Mouse (Mus musculus): Measurements from ENCODE around the gene Sox18. TPM values are rescaled to one million over a fixed set of nuclear protein-coding genes. Genes with fewer than 3 reads are reported as not detected.

Gene Sox18
- polyA plus RNA-seq, 1 experiment from 2014 or later, result 13.8 TPM

- no peak overlapping the region for H3K4me2 ChIP-seq (ENCODE audit: low read length)
- 83% methylated on average over 3 of the region's 3 CpGs for whole genome bisulfite sequencing
- ATAC-seq, result no peak
These were observed 25.8 kb downstream of the Sox18 start for GRCm38 (mm10) chr2:181645666-181646065.

DNA sequence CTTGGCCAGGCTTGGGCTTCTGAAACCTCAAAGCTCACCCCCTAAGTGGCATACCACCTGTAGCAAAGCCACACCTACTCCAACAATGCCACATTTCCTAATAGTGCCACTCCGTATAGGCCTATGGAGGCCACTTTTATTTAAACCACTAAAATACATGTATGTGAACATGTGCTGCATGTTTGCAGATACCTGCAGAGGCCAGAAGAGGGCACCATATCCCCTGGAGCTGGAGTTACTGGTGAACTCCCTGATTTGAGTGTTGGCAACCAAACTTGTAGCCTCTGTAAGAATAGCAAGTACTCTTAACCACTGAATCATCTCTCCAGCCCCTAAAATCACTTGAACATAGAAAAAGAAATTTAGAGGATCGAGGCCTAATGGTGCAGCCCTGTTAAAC, 27.1 kb downstream of the Sox18 start:
- Histone ChIP-seq H3K9ac (replicated peaks; ENCODE audit: low read depth, low read length) (no peak overlapping the region), H3K4me1 (replicated peaks; ENCODE audit: control insufficient read depth, insufficient read depth, low read length) (no peaks in the 10 kb centered on the region), H3K4me2 (ENCODE audit: low read length) (no peak overlapping the region), H3K27ac (ENCODE audit: low read length) (no peak overlapping the region), H3K9me3 (ENCODE audit: control insufficient read depth, low read length) (no peaks in the 10 kb centered on the region), H3K4me3 (replicated peaks; ENCODE audit: low read length) (no peak overlapping the region), H3K36me3 (ENCODE audit: control insufficient read depth, insufficient read depth) (peaks cover 31% of the 10 kb centered on the region), H3K27me3 (replicated peaks; ENCODE audit: control insufficient read depth, insufficient read depth, low read length) (no peaks in the 10 kb centered on the region)
- WGBS, result 90% methylated on average over 2 of the region's 2 CpGs
- ATAC-seq, result no peak

More at GRCm38 (mm10) chr2:181645666-181646065, 25.8 kb downstream of the Sox18 start:
- H3K9me3 ChIP-seq (ENCODE audit: control insufficient read depth, low read length), result no peaks in the 10 kb centered on the region
- no peaks in the 10 kb centered on the region for H3K27me3 ChIP-seq (replicated peaks; ENCODE audit: control insufficient read depth, insufficient read depth, low read length)
- peaks cover 41% of the 10 kb centered on the region for H3K36me3 ChIP-seq (ENCODE audit: control insufficient read depth, insufficient read depth)
- no peak overlapping the region for H3K9ac ChIP-seq (replicated peaks; ENCODE audit: low read depth, low read length)
- H3K4me3 ChIP-seq (replicated peaks; ENCODE audit: low read length), result no peak overlapping the region
- H3K4me1 ChIP-seq (replicated peaks; ENCODE audit: control insufficient read depth, insufficient read depth, low read length), result no peaks in the 10 kb centered on the region
- no peak overlapping the region for H3K27ac ChIP-seq (ENCODE audit: low read length)

DNA sequence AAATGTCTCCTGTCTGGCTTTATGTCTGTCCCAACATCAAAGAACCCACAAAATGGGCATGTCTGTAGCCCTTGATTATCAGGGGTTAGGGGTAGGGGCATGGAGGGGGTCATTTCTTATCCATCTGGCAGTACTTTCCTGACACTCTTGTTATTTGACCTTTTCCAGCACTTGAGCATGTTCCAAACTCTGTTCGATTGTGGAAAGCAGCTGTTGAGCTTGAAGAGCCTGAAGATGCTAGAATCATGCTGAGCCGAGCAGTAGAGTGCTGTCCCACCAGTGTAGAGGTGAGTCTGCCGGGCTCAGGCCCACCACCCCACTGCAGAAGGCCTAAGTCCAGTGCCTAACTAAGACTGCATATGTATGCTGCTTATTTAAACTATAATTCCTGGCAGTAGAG, 35.6 kb downstream of the Sox18 start:
- Histone ChIP-seq H3K27ac (ENCODE audit: low read length) (no peak overlapping the region), H3K4me1 (replicated peaks; ENCODE audit: control insufficient read depth, insufficient read depth, low read length) (no peaks in the 10 kb centered on the region), H3K4me2 (ENCODE audit: low read length) (no peak overlapping the region), H3K9me3 (ENCODE audit: control insufficient read depth, low read length) (no peaks in the 10 kb centered on the region), H3K9ac (replicated peaks; ENCODE audit: low read depth, low read length) (no peak overlapping the region), H3K36me3 (ENCODE audit: control insufficient read depth, insufficient read depth) (peaks cover 36% of the 10 kb centered on the region), H3K4me3 (replicated peaks; ENCODE audit: low read length) (no peak overlapping the region), H3K27me3 (replicated peaks; ENCODE audit: control insufficient read depth, insufficient read depth, low read length) (no peaks in the 10 kb centered on the region)
- WGBS, result 94% methylated on average over 3 of the region's 3 CpGs
- no peak for ATAC-seq

DNA sequence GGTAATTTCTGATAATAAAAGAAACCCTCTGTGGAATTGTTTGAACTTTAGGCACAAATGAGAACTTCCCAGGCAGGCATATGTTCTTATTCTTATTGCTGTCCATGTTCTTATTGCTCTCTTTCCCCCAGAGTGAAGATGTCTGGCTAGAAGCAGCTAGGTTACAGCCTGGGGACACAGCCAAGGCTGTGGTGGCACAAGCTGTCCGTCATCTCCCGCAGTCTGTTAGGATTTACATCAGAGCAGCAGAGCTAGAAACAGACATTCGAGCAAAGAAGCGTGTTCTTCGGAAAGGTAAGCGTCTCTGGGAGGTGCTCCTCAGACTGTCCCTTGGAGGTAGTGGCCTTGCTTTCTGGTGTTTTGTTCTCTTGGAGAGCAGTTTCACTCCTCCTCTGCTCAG, 38.8 kb downstream of the Sox18 start:
- Histone ChIP-seq H3K36me3 (ENCODE audit: control insufficient read depth, insufficient read depth) (peaks cover 29% of the 10 kb centered on the region), H3K9ac (replicated peaks; ENCODE audit: low read depth, low read length) (no peak overlapping the region), H3K9me3 (ENCODE audit: control insufficient read depth, low read length) (no peaks in the 10 kb centered on the region), H3K4me1 (replicated peaks; ENCODE audit: control insufficient read depth, insufficient read depth, low read length) (no peaks in the 10 kb centered on the region), H3K4me2 (ENCODE audit: low read length) (no peak overlapping the region), H3K4me3 (replicated peaks; ENCODE audit: low read length) (no peak overlapping the region), H3K27me3 (replicated peaks; ENCODE audit: control insufficient read depth, insufficient read depth, low read length) (no peaks in the 10 kb centered on the region), H3K27ac (ENCODE audit: low read length) (no peak overlapping the region)
- ATAC-seq, result no peak
- 85% methylated on average over 6 of the region's 6 CpGs for WGBS

DNA sequence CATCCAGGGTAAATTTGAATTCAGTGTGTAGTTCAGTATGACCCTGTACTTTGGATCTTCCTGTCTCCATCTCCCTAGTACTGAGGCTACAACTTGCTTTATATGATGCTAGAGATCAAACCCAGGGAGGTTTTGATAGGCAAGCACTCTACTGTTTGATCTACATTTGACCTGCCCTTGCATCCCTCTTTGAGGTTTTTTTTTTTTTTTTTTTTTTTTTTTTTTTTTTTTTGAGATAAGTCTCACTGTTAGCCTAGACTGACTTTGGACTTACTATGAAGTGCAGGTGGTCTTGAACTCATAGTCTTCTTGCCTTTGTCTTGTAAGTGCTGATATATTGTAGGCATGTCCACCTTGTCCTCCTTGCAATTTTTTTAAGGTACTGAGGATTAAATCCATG, 43.0 kb downstream of the Sox18 start:
- Histone ChIP-seq H3K4me2 (ENCODE audit: low read length) (no peak overlapping the region), H3K27ac (ENCODE audit: low read length) (no peak overlapping the region), H3K27me3 (replicated peaks; ENCODE audit: control insufficient read depth, insufficient read depth, low read length) (no peaks in the 10 kb centered on the region), H3K9me3 (ENCODE audit: control insufficient read depth, low read length) (no peaks in the 10 kb centered on the region), H3K36me3 (ENCODE audit: control insufficient read depth, insufficient read depth) (peaks cover 17% of the 10 kb centered on the region), H3K4me3 (replicated peaks; ENCODE audit: low read length) (no peak overlapping the region), H3K9ac (replicated peaks; ENCODE audit: low read depth, low read length) (no peak overlapping the region), H3K4me1 (replicated peaks; ENCODE audit: control insufficient read depth, insufficient read depth, low read length) (no peaks in the 10 kb centered on the region)
- no peak for ATAC-seq

DNA sequence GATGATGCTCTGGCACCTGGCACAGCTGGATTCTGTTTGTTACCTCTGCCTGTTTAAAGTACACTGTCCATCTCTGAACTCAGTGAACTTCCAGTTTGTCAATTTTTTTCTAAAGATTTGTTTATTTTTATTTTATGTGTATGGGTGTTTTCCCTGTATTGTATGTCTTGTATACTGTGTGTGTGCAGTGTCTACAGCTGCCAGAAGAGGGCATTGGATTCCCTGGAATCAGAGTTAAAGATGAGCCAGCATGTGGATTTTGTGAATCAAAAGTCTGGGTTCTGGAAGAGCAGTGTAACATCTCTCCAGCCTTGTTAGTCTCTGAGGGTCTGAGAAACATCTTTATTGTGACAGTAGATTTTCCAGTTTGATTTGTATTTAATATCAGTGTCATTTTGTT, 48.0 kb downstream of the Sox18 start:
- H3K9me3 ChIP-seq (ENCODE audit: control insufficient read depth, low read length), result no peaks in the 10 kb centered on the region
- H3K4me1 ChIP-seq (replicated peaks; ENCODE audit: control insufficient read depth, insufficient read depth, low read length), result no peaks in the 10 kb centered on the region
- H3K4me3 ChIP-seq (replicated peaks; ENCODE audit: low read length), result no peak overlapping the region
- H3K27ac ChIP-seq (ENCODE audit: low read length), result no peak overlapping the region
- ATAC-seq, result no peak
- no peaks in the 10 kb centered on the region for H3K27me3 ChIP-seq (replicated peaks; ENCODE audit: control insufficient read depth, insufficient read depth, low read length)
- no peak overlapping the region for H3K4me2 ChIP-seq (ENCODE audit: low read length)
- H3K36me3 ChIP-seq (ENCODE audit: control insufficient read depth, insufficient read depth), result peaks cover 32% of the 10 kb centered on the region
- no peak overlapping the region for H3K9ac ChIP-seq (replicated peaks; ENCODE audit: low read depth, low read length)

Other genes with a start within 250 kb of the Sox18 start
- gene Zbtb46, start 212.2 kb downstream of the Sox18 start, polyA plus RNA-seq (2015; fragmentation: Nextera tagmentation; extraction: Ambion mirVana), result 9.5 and 11.9 TPM in 2 replicates
- not detected in 2 replicates for gene Abhd16b, start 178.4 kb downstream of the Sox18 start, polyA plus RNA-seq (2015; fragmentation: Nextera tagmentation; extraction: Ambion mirVana)
- 135 and 139 TPM in 2 replicates for gene Tpd52l2, start 174.5 kb downstream of the Sox18 start, polyA plus RNA-seq (2015; fragmentation: Nextera tagmentation; extraction: Ambion mirVana)
- 221 and 239 TPM in 2 replicates for gene Dnajc5, start 151.2 kb downstream of the Sox18 start, polyA plus RNA-seq (2015; fragmentation: Nextera tagmentation; extraction: Ambion mirVana)
- gene Uckl1, start 86.7 kb downstream of the Sox18 start, polyA plus RNA-seq (2015; fragmentation: Nextera tagmentation; extraction: Ambion mirVana), result 58.5 and 69.8 TPM in 2 replicates
- gene Prpf6, start 79.8 kb downstream of the Sox18 start, polyA plus RNA-seq (2015; fragmentation: Nextera tagmentation; extraction: Ambion mirVana), result 74.5 and 80.1 TPM in 2 replicates
- gene Zfp512b, start 78.8 kb downstream of the Sox18 start, polyA plus RNA-seq (2015; fragmentation: Nextera tagmentation; extraction: Ambion mirVana), result 60.6 and 79.8 TPM in 2 replicates
- gene Samd10, start 72.4 kb downstream of the Sox18 start, polyA plus RNA-seq (2015; fragmentation: Nextera tagmentation; extraction: Ambion mirVana), result 99.8 and 128 TPM in 2 replicates
- gene Gm29797, start 14.6 kb downstream of the Sox18 start, polyA plus RNA-seq (2015; fragmentation: Nextera tagmentation; extraction: Ambion mirVana), result 0.49 TPM in 1 of 2 replicates, not detected in the other
- 58.3 and 60.5 TPM in 2 replicates for gene Tcea2, start 8.7 kb upstream of the Sox18 start, polyA plus RNA-seq (2015; fragmentation: Nextera tagmentation; extraction: Ambion mirVana)
- gene Rgs19, start 22.3 kb upstream of the Sox18 start, polyA plus RNA-seq (2015; fragmentation: Nextera tagmentation; extraction: Ambion mirVana), result 61.2 and 63.3 TPM in 2 replicates
- not detected in 2 replicates for gene Lkaaear1, start 26.8 kb upstream of the Sox18 start, polyA plus RNA-seq (2015; fragmentation: Nextera tagmentation; extraction: Ambion mirVana)
- gene Oprl1, start 43.4 kb upstream of the Sox18 start, polyA plus RNA-seq (2015; fragmentation: Nextera tagmentation; extraction: Ambion mirVana), result 46.8 and 64.1 TPM in 2 replicates
- 24.1 and 24.2 TPM in 2 replicates for gene Myt1, start 91.7 kb upstream of the Sox18 start, polyA plus RNA-seq (2015; fragmentation: Nextera tagmentation; extraction: Ambion mirVana)
- 48.4 and 57.0 TPM in 2 replicates for gene Pcmtd2, start 166.2 kb upstream of the Sox18 start, polyA plus RNA-seq (2015; fragmentation: Nextera tagmentation; extraction: Ambion mirVana)
- 105 and 112 TPM in 2 replicates for gene Polr3k, start 192.7 kb upstream of the Sox18 start, polyA plus RNA-seq (2015; fragmentation: Nextera tagmentation; extraction: Ambion mirVana)

Measured in forebrain, embryonic 16.5 days (tissue).